Mouse (Mus musculus) layer of hippocampus, postnatal 14 days (tissue): ENCODE measurements around the gene Rbm20. TPM values are rescaled to one million over a fixed set of nuclear protein-coding genes. Genes with fewer than 3 reads are reported as not detected.

Experiments
- DNase-seq, 2 experiments: peaks; one replicate each; pipeline ENCODE4 v3.0.0; 2021 to 2022; ENCODE audit warnings: low spot score in 2 of 2, mixed read lengths in 1 of 2
- total RNA-seq, 2 experiments: library from RNA; stranded (reverse); gene quantifications; 2 replicates each; pipeline ENCODE4 v1.2.3; 2021

Gene Rbm20
- total RNA-seq, 2 experiments from 2014 or later: 3.1 TPM

GRCm38 (mm10) chr19:53808041-53808777 is 131.1 kb downstream of the Rbm20 start:
- DNase-seq: no peak

DNA sequence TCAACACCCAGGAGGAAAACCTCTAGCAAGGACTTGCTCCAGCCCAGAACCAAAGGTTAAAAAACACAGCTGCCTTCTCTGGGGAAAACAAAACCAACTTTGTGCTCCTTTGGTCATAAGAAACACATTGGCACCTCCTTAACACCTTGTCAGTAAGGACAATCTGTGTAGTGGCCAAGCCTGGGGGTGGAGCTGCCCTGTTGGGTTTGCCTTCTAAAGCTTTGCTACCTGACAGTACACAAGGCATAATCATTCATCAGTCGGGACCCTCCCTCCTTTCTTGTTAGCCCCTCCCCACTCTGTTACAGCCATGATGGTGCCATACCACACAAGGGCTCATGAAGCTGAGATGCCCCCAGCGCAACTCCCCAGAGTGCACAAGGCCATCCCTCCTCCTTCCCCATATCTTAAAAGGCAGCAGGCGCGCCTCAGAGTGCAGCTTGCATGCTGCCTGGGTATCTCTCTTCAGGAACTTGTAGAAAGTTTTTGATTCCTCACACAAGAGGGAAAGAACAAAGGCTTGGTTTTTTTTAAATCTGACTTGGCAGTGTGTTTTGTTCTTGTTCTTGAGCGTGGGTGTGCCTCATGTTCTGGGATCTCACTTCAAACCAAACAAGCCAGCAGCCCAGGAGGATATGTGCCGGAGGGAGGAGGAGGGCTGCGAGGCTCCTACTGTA is 132.2 kb downstream of the Rbm20 start:
- DNase-seq: peak in 1 of 2 experiments; percentile 62

- no peak for DNase-seq
Observed at GRCm38 (mm10) chr19:53810024-53810423, 132.9 kb downstream of the Rbm20 start.

- no peak for DNase-seq
Observed at GRCm38 (mm10) chr19:53810584-53810983, 133.5 kb downstream of the Rbm20 start.

DNA sequence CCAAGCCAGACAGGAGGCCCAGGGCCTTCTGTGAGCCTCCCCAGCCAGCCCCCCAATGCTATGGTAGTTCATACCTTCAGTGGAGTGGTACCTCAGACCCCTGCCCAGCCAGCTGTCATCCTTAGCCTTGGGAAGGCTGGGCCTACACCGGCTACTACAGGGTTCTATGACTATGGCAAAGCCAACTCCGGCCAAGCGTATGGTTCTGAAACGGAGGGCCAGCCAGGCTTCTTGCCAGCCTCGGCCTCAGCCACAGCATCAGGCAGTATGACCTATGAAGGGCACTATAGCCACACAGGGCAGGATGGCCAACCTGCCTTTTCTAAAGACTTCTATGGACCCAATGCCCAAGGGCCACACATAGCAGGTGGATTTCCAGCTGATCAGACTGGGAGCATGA is 136.5 kb downstream of the Rbm20 start:
- DNase-seq: no peak

DNA sequence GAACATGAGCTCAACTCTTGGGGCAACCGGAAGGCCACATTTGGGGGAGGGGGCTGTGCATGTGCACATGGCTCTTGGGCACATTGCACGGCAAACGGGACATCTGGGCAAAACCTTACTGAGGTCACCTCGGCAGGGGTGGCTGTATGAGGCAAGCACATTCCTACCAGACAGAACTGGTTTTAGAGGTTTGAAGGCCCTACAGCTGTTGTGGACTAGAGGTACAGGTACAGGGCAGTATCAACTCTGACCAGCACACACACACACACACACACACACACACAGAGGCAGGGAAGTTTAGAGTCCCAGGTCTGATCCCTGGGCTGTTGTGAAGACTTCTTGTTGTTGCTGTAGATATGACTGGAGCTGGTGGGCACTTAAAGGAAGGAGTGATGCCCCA is 138.6 kb downstream of the Rbm20 start:
- no peak for DNase-seq

- no peak for DNase-seq
Observed at GRCm38 (mm10) chr19:53816242-53816641, 139.1 kb downstream of the Rbm20 start.

GRCm38 (mm10) chr19:53819299-53819698 is 142.2 kb downstream of the Rbm20 start:
- no peak for DNase-seq

DNA sequence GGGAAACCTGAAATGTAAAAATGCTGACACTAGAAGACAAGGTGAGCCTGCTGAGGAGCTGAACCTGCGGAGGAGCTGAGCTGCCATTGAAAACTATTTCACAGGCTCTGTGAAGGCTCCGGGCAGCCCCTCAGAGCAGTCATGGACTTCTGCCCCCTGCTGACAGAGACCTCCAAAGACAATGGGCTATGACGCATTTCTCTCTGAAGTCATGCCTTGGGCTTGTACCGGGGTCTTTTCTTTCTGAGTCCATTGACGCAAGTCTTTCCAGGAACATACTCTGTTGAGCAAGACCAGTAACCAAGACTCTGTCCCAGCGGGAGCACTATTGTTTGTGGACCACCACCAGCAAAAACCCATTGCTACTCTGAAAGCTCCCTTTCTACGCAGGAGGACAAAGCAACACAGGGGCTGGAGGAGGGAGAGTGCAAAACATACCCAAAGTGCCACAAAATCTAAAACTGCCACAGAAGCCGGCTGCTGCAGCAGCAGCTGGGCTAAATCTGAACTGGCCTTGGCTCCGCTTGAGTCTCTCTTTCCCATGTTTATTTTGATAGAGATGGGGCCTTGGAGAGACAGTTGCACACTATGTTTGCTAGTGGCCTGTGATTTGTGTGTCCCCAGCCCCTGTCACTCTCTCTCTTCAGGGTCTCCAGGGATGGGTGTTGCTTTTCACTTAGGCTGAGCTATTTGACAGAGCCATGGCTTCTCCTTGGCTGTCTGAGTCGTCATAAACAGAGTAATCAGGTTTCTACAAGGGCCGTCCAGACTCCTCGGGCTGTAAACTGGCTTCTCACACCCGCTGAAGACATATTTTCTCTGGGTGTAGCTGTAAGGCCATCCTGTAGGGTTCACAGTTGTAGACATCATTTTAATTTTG is 144.4 kb downstream of the Rbm20 start:
- DNase-seq: peak in 1 of 2 experiments; percentile 38

DNA sequence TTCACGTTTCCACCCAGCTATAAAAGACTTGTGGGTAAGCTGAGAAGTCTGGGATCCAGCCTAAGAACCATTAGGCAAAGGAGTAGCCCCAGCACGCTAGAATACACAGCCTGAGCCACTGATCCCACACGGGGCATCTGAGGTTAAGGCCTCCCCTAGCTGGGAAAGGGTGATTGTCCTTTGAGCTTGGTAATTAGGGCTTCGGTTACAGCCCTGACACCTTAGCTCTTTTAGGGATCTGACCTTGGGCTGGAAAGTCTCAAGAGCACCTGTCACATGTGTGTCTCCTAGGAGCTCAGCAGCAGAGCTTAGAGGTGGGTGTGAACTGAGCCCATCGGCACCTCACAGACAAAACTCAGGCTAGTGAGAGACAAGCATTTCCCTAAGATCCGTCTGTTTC is 146.7 kb downstream of the Rbm20 start:
- DNase-seq: no peak

DNA sequence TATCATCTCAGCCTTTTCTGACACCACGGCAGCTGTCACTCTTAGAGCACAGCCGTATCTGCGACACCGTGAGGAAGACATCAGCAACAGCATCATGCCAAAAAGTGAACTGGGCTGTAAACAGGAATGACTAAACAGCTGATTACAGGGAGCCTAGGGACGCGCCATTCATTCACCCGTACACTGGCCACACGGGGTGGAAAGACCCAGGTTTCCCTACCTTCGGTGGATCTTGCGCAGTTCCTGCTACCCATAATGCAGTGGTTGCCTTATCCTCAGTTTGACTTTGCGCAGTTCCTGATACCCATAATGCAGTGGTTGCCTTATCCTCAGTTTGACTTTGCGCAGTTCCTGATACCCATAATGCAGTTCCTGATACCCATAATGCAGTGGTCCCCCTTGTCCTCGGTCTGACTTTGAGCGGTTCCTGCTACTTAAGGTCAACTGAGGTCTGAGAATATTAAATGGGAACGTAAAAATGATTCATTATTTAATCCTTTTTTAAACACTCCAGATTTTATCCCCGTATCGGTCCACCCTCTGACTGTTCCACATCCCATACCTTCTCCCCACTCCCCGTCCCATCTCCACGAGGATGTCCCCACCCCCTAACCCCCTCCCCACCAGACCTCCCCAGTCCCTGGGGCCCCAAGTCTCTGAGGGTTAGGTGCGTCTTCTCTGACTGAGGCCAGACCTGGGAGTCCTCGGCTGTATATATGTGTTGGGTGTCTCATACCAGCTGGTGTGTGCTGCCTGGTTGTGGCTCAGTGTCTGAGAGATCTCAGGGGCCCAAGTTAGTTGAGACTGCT is 148.0 kb downstream of the Rbm20 start:
- DNase-seq: no peak

GRCm38 (mm10) chr19:53829990-53830389 is 152.9 kb downstream of the Rbm20 start:
- DNase-seq: no peak

DNA sequence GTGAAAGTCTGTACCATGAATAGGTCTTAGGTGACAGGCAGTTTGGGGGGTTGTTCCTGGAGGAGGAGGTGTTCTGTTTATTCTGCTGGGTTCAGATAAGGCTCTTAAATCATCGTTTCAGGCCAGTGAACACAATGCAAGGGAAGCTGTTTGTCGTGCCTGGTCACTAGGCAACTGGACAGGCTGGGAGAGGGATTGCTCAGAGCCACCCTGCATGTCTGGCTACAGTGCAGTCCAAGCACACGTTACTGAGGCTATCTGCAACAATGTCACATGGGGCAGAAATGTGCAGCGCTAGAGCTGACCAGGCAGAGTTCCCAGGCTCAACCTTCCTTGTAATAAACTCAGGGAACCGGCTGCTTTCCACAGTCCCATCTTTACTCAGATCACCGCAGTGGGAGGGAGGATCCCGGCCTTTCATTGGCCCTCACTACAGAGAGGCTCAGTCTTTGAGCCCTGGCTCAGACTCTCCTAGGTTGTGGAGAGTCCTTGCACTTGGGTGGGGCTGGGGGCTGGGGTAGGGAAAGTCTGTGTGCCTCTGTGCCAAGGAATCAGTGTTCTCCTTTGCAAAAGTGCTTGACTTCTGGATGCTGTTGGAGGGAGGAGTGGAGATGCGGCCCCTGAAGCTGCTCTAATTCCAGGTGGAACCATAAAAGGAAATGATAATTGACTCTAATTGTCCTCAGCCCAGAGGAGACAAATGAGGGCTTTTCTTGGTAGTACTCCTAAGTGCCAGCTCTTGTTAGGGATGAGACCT is 153.5 kb downstream of the Rbm20 start:
- DNase-seq: no peak

- DNase-seq: no peak
Observed at GRCm38 (mm10) chr19:53831164-53831448, 154.0 kb downstream of the Rbm20 start.

DNA sequence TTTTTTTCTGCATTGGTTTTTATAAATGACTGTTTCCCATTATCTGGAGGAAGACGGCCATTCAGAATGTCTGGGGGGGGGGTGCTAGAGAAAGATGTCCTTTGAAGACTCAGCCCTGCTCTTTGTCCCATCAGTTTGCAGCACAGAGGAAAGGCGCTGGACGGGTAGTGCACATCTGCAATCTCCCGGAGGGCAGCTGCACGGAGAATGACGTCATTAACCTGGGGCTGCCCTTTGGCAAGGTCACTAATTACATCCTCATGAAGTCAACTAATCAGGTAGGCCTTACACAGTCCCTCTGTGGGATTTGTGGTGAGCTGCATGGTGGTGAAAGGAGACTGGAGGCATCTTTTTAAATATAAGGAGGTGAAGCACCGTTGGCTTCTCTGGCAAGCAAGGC is 155.4 kb downstream of the Rbm20 start:
- DNase-seq: no peak

DNA sequence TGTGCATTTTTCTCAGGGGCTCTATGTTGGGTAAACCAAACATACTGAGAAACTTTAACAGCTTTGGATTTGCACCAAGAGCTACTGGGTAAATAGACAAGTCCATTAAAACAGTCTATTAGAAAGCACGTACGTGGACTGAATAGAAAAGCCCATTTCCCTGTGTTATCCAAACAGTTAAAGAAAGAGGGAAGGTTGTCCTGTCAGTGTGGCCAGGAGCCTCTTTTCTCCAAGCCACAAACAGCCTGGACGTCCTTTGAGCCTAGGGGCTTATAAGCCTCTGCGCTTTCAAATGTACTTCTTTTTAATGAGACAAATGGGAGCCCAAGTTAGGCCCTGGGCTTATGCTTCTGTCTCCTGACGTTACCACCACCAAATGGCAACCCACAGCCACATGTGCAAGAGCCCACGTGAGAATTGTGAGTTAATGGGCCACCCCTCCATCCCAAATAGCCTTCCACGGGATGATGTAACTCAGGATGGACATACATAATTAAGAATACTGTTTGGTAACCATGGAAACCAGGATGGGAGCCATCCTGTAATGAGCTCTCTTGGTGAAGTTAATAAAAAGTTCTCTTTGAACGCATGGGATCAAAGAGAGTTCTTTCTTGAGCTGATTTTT is 156.8 kb downstream of the Rbm20 start:
- DNase-seq: no peak

- DNase-seq: no peak
Observed at GRCm38 (mm10) chr19:53836569-53837454, 159.7 kb downstream of the Rbm20 start.

DNA sequence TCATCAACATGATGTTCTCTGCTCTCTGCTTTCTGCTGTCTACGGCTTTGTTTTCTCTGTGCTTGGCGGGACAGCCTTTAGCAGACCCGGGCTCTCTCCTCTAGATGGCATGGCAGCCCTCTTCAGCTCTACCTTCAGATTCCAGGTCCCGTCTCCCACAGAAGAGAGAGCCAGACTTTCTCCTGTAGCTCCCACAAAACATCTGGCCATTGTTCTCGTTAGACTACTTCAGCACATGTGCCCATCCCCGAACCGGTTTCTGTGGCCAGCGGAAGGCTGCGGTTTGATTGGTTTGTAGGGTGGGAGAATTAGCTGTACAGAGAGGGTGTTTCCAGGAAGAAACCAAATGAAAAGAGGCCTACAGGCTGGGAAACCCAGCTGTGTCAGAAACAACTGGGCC is 161.7 kb downstream of the Rbm20 start:
- no peak for DNase-seq

DNA sequence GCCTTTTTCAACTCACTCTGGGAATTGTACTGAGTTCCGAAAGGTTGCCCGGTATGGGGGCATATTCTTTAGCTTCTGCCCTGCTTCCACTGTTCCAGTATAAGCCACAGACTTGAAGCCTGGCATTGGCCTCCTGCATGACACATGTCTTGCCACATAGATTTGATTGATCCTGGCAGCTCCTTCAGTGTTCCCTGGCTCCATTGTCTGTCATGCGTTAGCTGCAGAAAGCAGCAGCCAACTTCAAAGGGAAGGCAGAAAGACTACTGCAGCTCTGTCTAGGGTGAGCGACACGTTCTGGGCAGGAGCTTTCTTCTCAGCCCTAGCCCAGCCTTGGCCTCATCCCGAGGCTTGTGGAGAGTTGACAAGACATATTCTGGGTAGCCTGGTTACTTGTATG is 162.7 kb downstream of the Rbm20 start:
- peak in 1 of 2 experiments; percentile 49 for DNase-seq
